Comparison of ENCODE assay signal across 30 mouse cellular contexts in the genomic region with DNA sequence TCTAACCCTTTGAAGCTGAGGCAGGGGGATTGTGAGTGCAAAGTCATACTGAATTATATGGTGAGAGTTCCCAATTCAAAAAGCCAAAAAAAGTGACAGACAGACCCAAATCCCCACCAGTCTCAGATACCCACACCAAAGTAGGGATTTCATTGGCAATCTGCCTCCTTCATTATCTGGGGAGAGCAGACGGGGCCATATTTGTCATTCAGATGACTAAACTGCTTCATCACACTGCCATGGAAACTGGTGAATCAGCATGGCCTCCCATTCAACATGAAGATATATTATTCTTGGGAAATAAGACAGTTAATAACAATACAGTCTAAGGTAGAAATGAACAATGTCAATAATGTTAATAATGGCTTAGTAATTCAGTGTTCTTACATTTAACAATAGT. TPM values are rescaled to one million over a fixed set of nuclear protein-coding genes. Genes with fewer than 3 reads are reported as not detected.
DNase-seq lines count a peak whose midpoint lies in the region; ATAC-seq and TF ChIP-seq lines count a peak whose summit lies in the region.
"Had no signal": no experiment of that assay in that cellular context is flagged by ENCODE, and none has a peak within 500 bp of the region (broad histone marks: within the 10 kb centered on the region; RNA-seq: fewer than 3 reads in every experiment).

No protein-coding gene starts in this region.

- 17% methylated on average over 1 of the region's 1 CpGs for WGBS in forebrain, postnatal 0 days
- WGBS in forebrain, embryonic 15.5 days, result 27% methylated on average over 1 of the region's 1 CpGs

- H3K36me3 ChIP-seq in forebrain, postnatal 0 days (ENCODE audit: insufficient read depth), result no peaks in the 10 kb centered on the region
- no peaks in the 10 kb centered on the region for H3K36me3 ChIP-seq in forebrain, embryonic 15.5 days
- H3K36me3 ChIP-seq in MEL (ENCODE audit: control insufficient read depth in 1 of 2, insufficient read depth in 2 of 2, low read length in 2 of 2), result no peaks in the 10 kb centered on the region
- H3K36me3 ChIP-seq: embryonic facial prominence, embryonic 12.5 days; heart, embryonic 15.5 days; hindbrain, embryonic 15.5 days; limb, embryonic 10.5 days; liver, embryonic 15.5 days; lung, embryonic 15.5 days; midbrain, embryonic 12.5 days; stomach, embryonic 15.5 days had no signal

- no peaks in the 10 kb centered on the region for H3K27me3 ChIP-seq in forebrain, postnatal 0 days (ENCODE audit: insufficient read depth, low read length)
- no peaks in the 10 kb centered on the region for H3K27me3 ChIP-seq in forebrain, embryonic 15.5 days
- H3K27me3 ChIP-seq in MEL (ENCODE audit: control insufficient read depth in 1 of 2, insufficient read depth in 2 of 2, low read length in 2 of 2), result no peaks in the 10 kb centered on the region
- H3K27me3 ChIP-seq: embryonic facial prominence, embryonic 12.5 days; heart, embryonic 15.5 days; hindbrain, embryonic 15.5 days; lung, embryonic 15.5 days; midbrain, embryonic 12.5 days; stomach, embryonic 15.5 days had no signal

- H3K9me3 ChIP-seq in forebrain, postnatal 0 days (ENCODE audit: low read length), result no peaks in the 10 kb centered on the region
- no peaks in the 10 kb centered on the region for H3K9me3 ChIP-seq in forebrain, embryonic 15.5 days
- no peaks in the 10 kb centered on the region for H3K9me3 ChIP-seq in MEL (replicated peaks; ENCODE audit: insufficient read depth, low read length)
- H3K9me3 ChIP-seq: embryonic facial prominence, embryonic 12.5 days; heart, embryonic 15.5 days; hindbrain, embryonic 15.5 days; limb, embryonic 10.5 days; liver, embryonic 15.5 days; lung, embryonic 15.5 days; midbrain, embryonic 12.5 days; stomach, embryonic 15.5 days had no signal

- TF ChIP-seq RAD21 in MEL (IDR thresholded peaks at IDR 0.05; ENCODE audit: low read depth, low read length), result no peak

- no peak overlapping the region for H3K4me3 ChIP-seq in forebrain, postnatal 0 days (ENCODE audit: low read depth, low read length)
- H3K4me3 ChIP-seq in forebrain, embryonic 15.5 days, result no peak overlapping the region
- H3K4me3 ChIP-seq in MEL (ENCODE audit: control insufficient read depth in 1 of 2, insufficient read depth in 1 of 2, low read depth in 2 of 2, low read length in 2 of 2), result no peak overlapping the region
- H3K4me3 ChIP-seq: embryonic facial prominence, embryonic 12.5 days; heart, embryonic 15.5 days; hindbrain, embryonic 15.5 days; layer of hippocampus, adult 2 months; limb, embryonic 10.5 days; liver, embryonic 15.5 days; lung, embryonic 15.5 days; midbrain, embryonic 12.5 days; stomach, embryonic 15.5 days had no signal

- TF ChIP-seq EP300 in MEL (IDR thresholded peaks at IDR 0.05; ENCODE audit: low read depth in 1 of 2, low read length in 2 of 2), result 0 out of 4 replicates have a peak, but pooled peaks of 1 of the 2 experiments have one; percentile 34

- H3K79me2 ChIP-seq in MEL (ENCODE audit: control insufficient read depth, insufficient read depth, low read length, poor library complexity), result no peaks in the 10 kb centered on the region; the same call in 1 of the 2 replicates

- no peaks in the 10 kb centered on the region for H3K4me1 ChIP-seq in forebrain, postnatal 0 days (ENCODE audit: insufficient read depth)
- H3K4me1 ChIP-seq in forebrain, embryonic 15.5 days, result no peaks in the 10 kb centered on the region
- H3K4me1 ChIP-seq in MEL (ENCODE audit: control insufficient read depth in 1 of 2, insufficient read depth in 2 of 2, low read length in 2 of 2), result no peaks in the 10 kb centered on the region
- H3K4me1 ChIP-seq: embryonic facial prominence, embryonic 12.5 days; heart, embryonic 15.5 days; hindbrain, embryonic 15.5 days; limb, embryonic 10.5 days; liver, embryonic 15.5 days; midbrain, embryonic 12.5 days; stomach, embryonic 15.5 days had no signal

- H3K27ac ChIP-seq in forebrain, postnatal 0 days (ENCODE audit: low read depth, low read length), result no peak overlapping the region
- no peak overlapping the region for H3K27ac ChIP-seq in forebrain, embryonic 15.5 days (replicated peaks)
- no peak overlapping the region for H3K27ac ChIP-seq in MEL (ENCODE audit: control insufficient read depth, low read depth, low read length)
- H3K27ac ChIP-seq: embryonic facial prominence, embryonic 12.5 days; heart, embryonic 15.5 days; hindbrain, embryonic 15.5 days; layer of hippocampus, adult 2 months; limb, embryonic 10.5 days; liver, embryonic 15.5 days; lung, embryonic 15.5 days; midbrain, embryonic 12.5 days; stomach, embryonic 15.5 days had no signal

- H3K4me2 ChIP-seq in forebrain, postnatal 0 days (ENCODE audit: low read depth), result no peak overlapping the region
- no peak overlapping the region for H3K4me2 ChIP-seq in forebrain, embryonic 15.5 days (replicated peaks)
- H3K4me2 ChIP-seq: embryonic facial prominence, embryonic 12.5 days; heart, embryonic 15.5 days; hindbrain, embryonic 15.5 days; liver, embryonic 15.5 days; lung, embryonic 15.5 days; midbrain, embryonic 12.5 days; stomach, embryonic 15.5 days had no signal

- ATAC-seq in forebrain, postnatal 0 days, result peak; percentile 54; the same call in 1 of the 2 replicates
- ATAC-seq in forebrain, embryonic 15.5 days (replicated peaks), result no peak
- ATAC-seq in monocyte, adult 5-6 weeks (replicated peaks; ENCODE audit: insufficient number of reproducible peaks, low FRiP score, low TSS enrichment, poor library complexity, severe bottlenecking), result no peak
- ATAC-seq: intestine, postnatal 0 days had no signal

- TF ChIP-seq CTCF in forebrain, postnatal 0 days (IDR thresholded peaks at IDR 0.05; ENCODE audit: low read depth), result no peak
- no peak for TF ChIP-seq CTCF in MEL (IDR thresholded peaks at IDR 0.05 in 2 of 3, conservative IDR thresholded peaks at IDR 0.05 in 1 of 3; ENCODE audit: control insufficient read depth in 1 of 3, insufficient read depth in 1 of 3, low read depth in 2 of 3, low read length in 3 of 3, poor library complexity in 1 of 3, severe bottlenecking in 1 of 3)

- no peak for TF ChIP-seq POLR2A in MEL (IDR thresholded peaks at IDR 0.05; ENCODE audit: control insufficient read depth in 1 of 2, insufficient read depth in 1 of 2, low read depth in 1 of 2, low read length in 2 of 2, poor library complexity in 1 of 2)

- H3K9ac ChIP-seq in forebrain, postnatal 0 days, result no peak overlapping the region
- no peak overlapping the region for H3K9ac ChIP-seq in forebrain, embryonic 15.5 days (replicated peaks)
- H3K9ac ChIP-seq in MEL (ENCODE audit: control insufficient read depth, low read depth, low read length, poor library complexity, severe bottlenecking), result no peak overlapping the region
- H3K9ac ChIP-seq: embryonic facial prominence, embryonic 12.5 days; heart, embryonic 15.5 days; hindbrain, embryonic 15.5 days; liver, embryonic 15.5 days; lung, embryonic 15.5 days; midbrain, embryonic 12.5 days; stomach, embryonic 15.5 days had no signal

- DNase-seq in forebrain, postnatal 0 days, result peak; percentile 11
- DNase-seq in 3T3-L1 (ENCODE audit: low read depth, low spot score) (peak; percentile 64), MEL (ENCODE audit: low read depth, low spot score) (peak; percentile 56)
- peak; percentile 33 for DNase-seq in brain, adult 2 months (ENCODE audit: low read depth, low spot score)
- DNase-seq in urinary bladder, adult 18-20 months (ENCODE audit: low spot score in 2 of 2), result no peak
- DNase-seq: cerebellum, postnatal 10 days; heart, postnatal 4 days; kidney, postnatal 25 days; liver; lung, postnatal 4 days; right cerebral cortex, postnatal 4 days; thymus, adult 18-20 months; thymus, postnatal 36 days had no signal

TF ChIP-seq in MEL, 35 proteins besides CTCF, POLR2A, EP300 and RAD21:
- no peak for TF ChIP-seq USF1 (IDR thresholded peaks at IDR 0.05; ENCODE audit: low read depth, low read length)
- peak; percentile 48; the same call in 1 of the 2 replicates for TF ChIP-seq TCF12 (IDR thresholded peaks at IDR 0.05; ENCODE audit: low read depth, low read length)
- peak; percentile 63; the same call in 1 of the 2 replicates for TF ChIP-seq RCOR1 (IDR thresholded peaks at IDR 0.05; ENCODE audit: low read depth, low read length)
- peak; percentile 21; the same call in 1 of the 2 replicates for TF ChIP-seq GATA1 (IDR thresholded peaks at IDR 0.05; ENCODE audit: low read depth, low read length)
- TF ChIP-seq TAL1 (IDR thresholded peaks at IDR 0.05; ENCODE audit: low read length), result peak; percentile 55
TF ChIP-seq in MEL: peak in this region for 4.

RNA-seq across cellular contexts. Expression of a gene that starts 7.9 kb away (rescaled TPM):
- total RNA-seq in forebrain, postnatal 0 days (2014; rRNA removed), result 92.1 and 115 TPM in 2 replicates
- polyA plus RNA-seq in forebrain, postnatal 0 days (2015; fragmentation: Nextera tagmentation; extraction: Ambion mirVana), result 340 and 365 TPM in 2 replicates
- polyA plus RNA-seq in forebrain, embryonic 15.5 days (2015; fragmentation: Nextera tagmentation; extraction: Ambion mirVana), result 285 and 307 TPM in 2 replicates
- 366 and 487 TPM in 2 replicates for total RNA-seq in MEL (2012; rRNA removed)
- 100 to 1,000 TPM in 1 of 2 experiments, not detected in 1; 395 TPM for polyA plus RNA-seq in MEL (2012; ENCODE audit: insufficient read depth in 1 of 2, insufficient read length in 2 of 2, low read depth in 1 of 2, low replicate concordance in 2 of 2, missing spikeins in 1 of 2)
- 80.1 to 128 TPM (median 116 TPM) in 3 replicates for total RNA-seq in monocyte, adult 5-6 weeks (2017)

RNA-seq across cellular contexts. Expression of a gene that starts 44.8 kb away (rescaled TPM):
- not detected in 2 replicates for total RNA-seq in forebrain, postnatal 0 days (2014; rRNA removed)
- polyA plus RNA-seq in forebrain, postnatal 0 days (2015; fragmentation: Nextera tagmentation; extraction: Ambion mirVana), result not detected in 2 replicates
- polyA plus RNA-seq in forebrain, embryonic 15.5 days (2015; fragmentation: Nextera tagmentation; extraction: Ambion mirVana), result not detected in 2 replicates
- total RNA-seq in MEL (2012; rRNA removed), result not detected in 2 replicates
- polyA plus RNA-seq in MEL (2012; ENCODE audit: insufficient read depth in 1 of 2, insufficient read length in 2 of 2, low read depth in 1 of 2, low replicate concordance in 2 of 2, missing spikeins in 1 of 2), result not detected
- not detected in 3 replicates for total RNA-seq in monocyte, adult 5-6 weeks (2017)
- total RNA-seq: gastrocnemius, adult 8-10 months; heart, postnatal 4 days; layer of hippocampus, adult 2 months; layer of hippocampus, postnatal 25 days had no signal
- polyA plus RNA-seq: embryonic facial prominence, embryonic 12.5 days; forebrain, embryonic 11.5 days; heart, embryonic 15.5 days; hindbrain, embryonic 15.5 days; intestine, postnatal 0 days; kidney, embryonic 14.5 days; limb, embryonic 10.5 days; liver, embryonic 15.5 days; lung, embryonic 15.5 days; midbrain, embryonic 12.5 days; neural tube, embryonic 14.5 days; stomach, embryonic 15.5 days had no signal

RNA-seq across cellular contexts. Expression of a gene that starts 48.0 kb away (rescaled TPM):
- total RNA-seq in forebrain, postnatal 0 days (2014; rRNA removed), result 0.29 TPM in 1 of 2 replicates, not detected in the other
- not detected in 2 replicates for polyA plus RNA-seq in forebrain, postnatal 0 days (2015; fragmentation: Nextera tagmentation; extraction: Ambion mirVana)
- polyA plus RNA-seq in forebrain, embryonic 15.5 days (2015; fragmentation: Nextera tagmentation; extraction: Ambion mirVana), result not detected in 2 replicates
- not detected in 2 replicates for total RNA-seq in MEL (2012; rRNA removed)
- not detected for polyA plus RNA-seq in MEL (2012; ENCODE audit: insufficient read depth in 1 of 2, insufficient read length in 2 of 2, low read depth in 1 of 2, low replicate concordance in 2 of 2, missing spikeins in 1 of 2)
- 0.19 TPM in 1 of 3 replicates, not detected in the others for total RNA-seq in monocyte, adult 5-6 weeks (2017)
- total RNA-seq: heart, postnatal 4 days had no signal
- polyA plus RNA-seq: forebrain, embryonic 11.5 days had no signal

Comparison
In these comparisons a context has a peak if more than half of its experiments do, and no peak if none do; other contexts are left out.
1. DNase-seq: peak in forebrain, postnatal 0 days (single experiment), 3T3-L1 (single experiment), MEL (single experiment) and brain, adult 2 months (single experiment); none in urinary bladder, adult 18-20 months (0 of 2).